Mouse (Mus musculus) intestine, embryonic 16.5 days (tissue): ENCODE measurements at regions not wholly inside any gene's neighbourhood (a gene's known extent, or its start where the extent isn't known, plus 50 kb on each side); places are given as distances from the start of the nearest gene placed in this dataset.

Source experiments
- ATAC-seq: fragments of 200-750 bp; cut with Nextera tagmentation; 2 replicates; pipeline ENCODE4 v1.8.0; 2017; ENCODE audit warnings: moderate TSS enrichment, moderate library complexity
- H3K27ac ChIP-seq: fragments of 300-500 bp; sonication (generic); 2 replicates; pipeline ENCODE4 v1.5.1; 2014; ENCODE audit warnings: mild to moderate bottlenecking, low read length
- H3K27me3 ChIP-seq: fragments of 300-500 bp; sonication (generic); replicated peaks from 2 replicates; pipeline ENCODE4 v1.6.1; 2014; ENCODE audit warnings: low read length, control low read depth, mixed read lengths; ENCODE audit not compliant: control insufficient read depth, insufficient read depth
- H3K36me3 ChIP-seq: fragments of 300-500 bp; sonication (generic); 2 replicates; pipeline ENCODE4 v1.6.1; 2014; ENCODE audit warnings: low read length, control low read depth; ENCODE audit not compliant: control insufficient read depth, insufficient read depth
- H3K4me1 ChIP-seq: fragments of 300-500 bp; sonication (generic); 2 replicates; pipeline ENCODE4 v1.6.1; 2014; ENCODE audit warnings: low read length, control low read depth, mixed read lengths; ENCODE audit not compliant: control insufficient read depth, insufficient read depth
- H3K4me2 ChIP-seq: fragments of 300-500 bp; sonication (generic); 2 replicates; pipeline ENCODE4 v1.6.1; 2014; ENCODE audit warnings: low read depth, low read length, control low read depth
- H3K4me3 ChIP-seq: fragments of 300-500 bp; sonication (generic); 2 replicates; pipeline ENCODE4 v1.5.1; 2014; ENCODE audit warnings: mild to moderate bottlenecking, low read length
- H3K9ac ChIP-seq: fragments of 300-500 bp; sonication (generic); 2 replicates; pipeline ENCODE4 v1.6.1; 2014; ENCODE audit warnings: low read depth, low read length
- H3K9me3 ChIP-seq: fragments of 300-500 bp; sonication (generic); 2 replicates; pipeline ENCODE4 v1.6.1; 2016; ENCODE audit warnings: low read length, control low read depth; ENCODE audit not compliant: control insufficient read depth
- WGBS: fragments of 180-500 bp; shearing (Covaris S2); extraction: QIAGEN DNeasy Blood & Tissue Kit; methylation state at CpG from one replicate; pipeline ENCODE4 v1.1.7; 2014; 5-methylcytosine and 5-hydroxymethylcytosine counted together

DNA sequence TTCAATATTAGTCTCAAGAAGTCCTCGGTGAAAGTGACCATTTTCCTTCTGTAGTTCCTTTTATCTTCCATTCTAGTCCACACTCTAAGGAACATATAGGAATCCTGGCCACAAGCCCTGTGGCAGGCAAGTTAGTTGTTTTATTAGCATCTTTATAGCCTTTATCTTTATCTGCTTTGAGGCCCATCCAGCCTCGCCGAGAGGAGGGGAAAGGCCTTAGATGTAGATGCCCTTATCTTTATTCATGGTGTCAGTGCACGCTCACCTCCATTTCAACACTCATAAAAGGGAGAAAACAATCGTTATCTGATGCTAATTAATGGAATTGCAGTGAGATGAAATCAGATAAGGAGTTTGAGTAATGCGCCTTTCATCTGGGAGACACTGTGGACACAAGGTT lies 65.1 kb downstream of the Zfand5 start:
- 49% methylated on average over 6 of the region's 6 CpGs for WGBS
- no peak overlapping the region for H3K9ac ChIP-seq
- H3K36me3 ChIP-seq, result no peaks in the 10 kb centered on the region
- H3K4me3 ChIP-seq, result no peak overlapping the region
- no peaks in the 10 kb centered on the region for H3K27me3 ChIP-seq
- no peak overlapping the region for H3K4me2 ChIP-seq
- no peak overlapping the region for H3K27ac ChIP-seq
- H3K4me1 ChIP-seq, result no peaks in the 10 kb centered on the region
- ATAC-seq, result peak; percentile 59
- H3K9me3 ChIP-seq, result no peaks in the 10 kb centered on the region

GRCm38 (mm10) chr19:21340563-21340962 lies 68.5 kb downstream of the Zfand5 start:
- Histone ChIP-seq H3K9me3 (no peaks in the 10 kb centered on the region), H3K27ac (no peak overlapping the region), H3K4me1 (no peaks in the 10 kb centered on the region), H3K36me3 (no peaks in the 10 kb centered on the region), H3K4me3 (no peak overlapping the region), H3K27me3 (no peaks in the 10 kb centered on the region), H3K9ac (no peak overlapping the region), H3K4me2 (no peak overlapping the region)
- no peak for ATAC-seq
- WGBS, result 81% methylated on average over 8 of the region's 8 CpGs
